Mouse (Mus musculus) forebrain, embryonic 16.5 days (tissue): ENCODE data around the gene N4bp2l2. TPM values are rescaled to one million over a fixed set of nuclear protein-coding genes. Genes with fewer than 3 reads are reported as not detected.

Experiments used
- ATAC-seq: fragments of 200-750 bp; cut with Nextera tagmentation; 2 replicates; pipeline ENCODE4 v1.8.0; 2017; ENCODE audit warnings: mild to moderate bottlenecking, moderate library complexity
- H3K27ac ChIP-seq: fragments of 300-500 bp; sonication (generic); 2 replicates; pipeline ENCODE4 v1.5.1; 2014; ENCODE audit warnings: low read length, control low read depth
- H3K27me3 ChIP-seq: fragments of 300-500 bp; sonication (generic); replicated peaks from 2 replicates; pipeline ENCODE4 v1.6.1; 2014; ENCODE audit warnings: low read length; ENCODE audit not compliant: control insufficient read depth, insufficient read depth
- H3K36me3 ChIP-seq: fragments of 300-500 bp; sonication (generic); 2 replicates; pipeline ENCODE4 v1.6.1; 2014; ENCODE audit not compliant: control insufficient read depth, insufficient read depth
- H3K4me1 ChIP-seq: fragments of 300-500 bp; sonication (generic); replicated peaks from 2 replicates; pipeline ENCODE4 v1.6.1; 2014; ENCODE audit warnings: low read length; ENCODE audit not compliant: control insufficient read depth, insufficient read depth
- H3K4me2 ChIP-seq: fragments of 300-500 bp; sonication (generic); 2 replicates; pipeline ENCODE4 v1.6.1; 2014; ENCODE audit warnings: mild to moderate bottlenecking, low read length, control low read depth
- H3K4me3 ChIP-seq: fragments of 300-500 bp; sonication (generic); replicated peaks from 2 replicates; pipeline ENCODE4 v1.5.1; 2014; ENCODE audit warnings: mild to moderate bottlenecking, low read length, control low read depth
- H3K9ac ChIP-seq: fragments of 300-500 bp; sonication (generic); replicated peaks from 2 replicates; pipeline ENCODE4 v1.6.1; 2014; ENCODE audit warnings: low read depth, low read length, control low read depth
- H3K9me3 ChIP-seq: fragments of 300-500 bp; sonication (generic); 2 replicates; pipeline ENCODE4 v1.6.1; 2016; ENCODE audit warnings: low read length; ENCODE audit not compliant: control insufficient read depth
- WGBS: fragments of 180-500 bp; shearing (Covaris S2); extraction: QIAGEN DNeasy Blood & Tissue Kit; methylation state at CpG from one replicate; pipeline ENCODE4 v1.1.7; 2014; 5-methylcytosine and 5-hydroxymethylcytosine counted together
- polyA plus RNA-seq: library from polyadenylated mRNA; unstranded; fragments of >200 nt; fragmentation: Nextera tagmentation; extraction: Ambion mirVana; gene quantifications from 2 replicates; pipeline ENCODE4 v1.2.1, GENCODE M21; 2015

The N4bp2l2 gene
- polyA plus RNA-seq, 1 experiment from 2014 or later: 28.9 TPM

- no peak overlapping the region for H3K4me3 ChIP-seq
- no peaks in the 10 kb centered on the region for H3K36me3 ChIP-seq
- H3K9me3 ChIP-seq: no peaks in the 10 kb centered on the region
- no peaks in the 10 kb centered on the region for H3K27me3 ChIP-seq
- H3K27ac ChIP-seq: no peak overlapping the region
- no peak overlapping the region for H3K9ac ChIP-seq
- no peaks in the 10 kb centered on the region for H3K4me1 ChIP-seq
- no peak for ATAC-seq
- no peak overlapping the region for H3K4me2 ChIP-seq
- WGBS: 87% methylated on average over 6 of the region's 6 CpGs
Observed at GRCm38 (mm10) chr5:150578613-150579171, 87.3 kb downstream of the N4bp2l2 start.

- ATAC-seq: no peak
- no peak overlapping the region for H3K27ac ChIP-seq
- H3K9me3 ChIP-seq: no peaks in the 10 kb centered on the region
- no peak overlapping the region for H3K4me3 ChIP-seq
- H3K36me3 ChIP-seq: no peaks in the 10 kb centered on the region
- no peaks in the 10 kb centered on the region for H3K27me3 ChIP-seq
- WGBS: 87% methylated on average over 11 of the region's 11 CpGs
- no peak overlapping the region for H3K9ac ChIP-seq
- H3K4me1 ChIP-seq: no peaks in the 10 kb centered on the region
- no peak overlapping the region for H3K4me2 ChIP-seq
Observed at GRCm38 (mm10) chr5:150576832-150577231, 89.2 kb downstream of the N4bp2l2 start.

DNA sequence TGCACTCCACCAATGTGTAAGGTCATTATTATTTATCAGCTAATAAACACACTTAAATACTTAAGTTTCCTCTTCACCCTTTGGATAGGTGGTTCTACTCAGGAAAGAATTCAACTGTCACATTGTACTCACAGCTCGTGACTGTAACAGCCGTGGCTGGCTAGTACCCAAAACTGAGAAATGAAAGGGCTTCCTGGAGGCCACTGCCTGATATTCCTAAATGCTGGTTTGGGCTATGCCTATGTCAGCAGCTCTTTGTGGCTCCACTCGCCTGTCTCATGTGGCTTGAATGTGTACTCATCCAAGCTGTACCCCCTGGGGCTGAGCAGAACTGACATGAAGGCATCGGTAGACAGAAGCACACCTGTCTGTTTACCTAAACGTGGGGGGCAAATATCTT, 91.1 kb downstream of the N4bp2l2 start:
- H3K9me3 ChIP-seq: no peaks in the 10 kb centered on the region
- ATAC-seq: no peak
- H3K4me3 ChIP-seq: no peak overlapping the region
- 69% methylated on average over 5 of the region's 5 CpGs for WGBS
- no peak overlapping the region for H3K27ac ChIP-seq
- no peaks in the 10 kb centered on the region for H3K27me3 ChIP-seq
- H3K4me2 ChIP-seq: no peak overlapping the region
- H3K36me3 ChIP-seq: no peaks in the 10 kb centered on the region
- H3K4me1 ChIP-seq: no peaks in the 10 kb centered on the region
- no peak overlapping the region for H3K9ac ChIP-seq

GRCm38 (mm10) chr5:150574403-150574802, 91.6 kb downstream of the N4bp2l2 start:
- 90% methylated on average over 3 of the region's 3 CpGs for WGBS
- no peak overlapping the region for H3K4me2 ChIP-seq
- no peak overlapping the region for H3K9ac ChIP-seq
- no peaks in the 10 kb centered on the region for H3K9me3 ChIP-seq
- H3K4me1 ChIP-seq: no peaks in the 10 kb centered on the region
- H3K36me3 ChIP-seq: no peaks in the 10 kb centered on the region
- ATAC-seq: no peak
- H3K4me3 ChIP-seq: no peak overlapping the region
- H3K27ac ChIP-seq: no peak overlapping the region
- no peaks in the 10 kb centered on the region for H3K27me3 ChIP-seq

- H3K4me3 ChIP-seq: no peak overlapping the region
- no peaks in the 10 kb centered on the region for H3K36me3 ChIP-seq
- peak; percentile 88 for ATAC-seq
- H3K27ac ChIP-seq: 0 out of 2 replicates have a peak overlapping the region, but pooled peaks have one; percentile 13
- H3K4me1 ChIP-seq: no peaks in the 10 kb centered on the region
- no peaks in the 10 kb centered on the region for H3K9me3 ChIP-seq
- no peak overlapping the region for H3K4me2 ChIP-seq
- no peaks in the 10 kb centered on the region for H3K27me3 ChIP-seq
- WGBS: 46% methylated on average over 11 of the region's 11 CpGs
- H3K9ac ChIP-seq: no peak overlapping the region
Observed at GRCm38 (mm10) chr5:150570496-150571219, 95.3 kb downstream of the N4bp2l2 start.

- no peaks in the 10 kb centered on the region for H3K9me3 ChIP-seq
- no peaks in the 10 kb centered on the region for H3K4me1 ChIP-seq
- no peaks in the 10 kb centered on the region for H3K27me3 ChIP-seq
- no peak for ATAC-seq
- H3K27ac ChIP-seq: no peak overlapping the region
- no peak overlapping the region for H3K9ac ChIP-seq
- WGBS: 87% methylated on average over 5 of the region's 5 CpGs
- H3K4me3 ChIP-seq: no peak overlapping the region
- H3K36me3 ChIP-seq: no peaks in the 10 kb centered on the region
- H3K4me2 ChIP-seq: no peak overlapping the region
Observed at GRCm38 (mm10) chr5:150566971-150567370, 99.0 kb downstream of the N4bp2l2 start.

GRCm38 (mm10) chr5:150566226-150566625, 99.8 kb downstream of the N4bp2l2 start:
- no peaks in the 10 kb centered on the region for H3K36me3 ChIP-seq
- 50% methylated on average over 3 of the region's 3 CpGs for WGBS

GRCm38 (mm10) chr5:150564426-150564825, 101.6 kb downstream of the N4bp2l2 start:
- ATAC-seq: no peak
- Histone ChIP-seq H3K4me1 (no peaks in the 10 kb centered on the region), H3K27ac (no peak overlapping the region), H3K4me3 (no peak overlapping the region), H3K9me3 (no peaks in the 10 kb centered on the region), H3K4me2 (no peak overlapping the region), H3K27me3 (no peaks in the 10 kb centered on the region), H3K36me3 (no peaks in the 10 kb centered on the region), H3K9ac (no peak overlapping the region)
- WGBS: 93% methylated on average over 6 of the region's 6 CpGs

More at GRCm38 (mm10) chr5:150566226-150566625, 99.8 kb downstream of the N4bp2l2 start:
- H3K9me3 ChIP-seq: no peaks in the 10 kb centered on the region
- no peak overlapping the region for H3K9ac ChIP-seq
- ATAC-seq: no peak
- no peaks in the 10 kb centered on the region for H3K4me1 ChIP-seq
- H3K4me3 ChIP-seq: no peak overlapping the region
- H3K4me2 ChIP-seq: no peak overlapping the region
- H3K27ac ChIP-seq: no peak overlapping the region
- H3K27me3 ChIP-seq: no peaks in the 10 kb centered on the region

DNA sequence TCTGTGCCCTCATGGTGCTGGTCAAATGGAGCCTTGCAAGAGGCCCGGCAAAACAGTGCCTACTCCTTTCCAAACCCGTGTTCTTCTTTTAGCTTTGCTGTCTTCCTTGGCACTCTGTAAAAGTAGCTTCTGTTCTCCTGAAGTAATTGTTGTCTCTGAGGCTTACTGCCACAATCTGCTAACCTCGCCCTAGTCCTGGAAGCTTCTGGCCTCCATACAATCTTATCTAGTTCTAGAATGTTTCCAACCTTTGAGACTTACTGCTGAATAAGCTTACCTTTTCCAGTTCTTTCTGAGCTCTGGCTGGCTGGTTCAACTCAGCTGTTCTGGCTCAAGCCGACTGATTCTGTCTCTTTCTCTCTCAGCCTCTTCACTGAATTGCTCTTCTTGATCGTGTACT, 104.2 kb downstream of the N4bp2l2 start:
- Histone ChIP-seq H3K27ac (no peak overlapping the region), H3K27me3 (no peaks in the 10 kb centered on the region), H3K4me1 (no peaks in the 10 kb centered on the region), H3K36me3 (0 out of 2 replicates have a peak, but pooled peaks cover 2% of the 10 kb centered on the region), H3K9me3 (no peaks in the 10 kb centered on the region), H3K4me3 (no peak overlapping the region), H3K9ac (no peak overlapping the region), H3K4me2 (no peak overlapping the region)
- no peak for ATAC-seq
- WGBS: 93% methylated on average over 5 of the region's 5 CpGs
